Mouse (Mus musculus) olfactory bulb, adult 2 months (tissue): ENCODE measurements at regions not wholly inside any gene's neighbourhood (a gene's known extent, or its start where the extent isn't known, plus 50 kb on each side); places are given as distances from the start of the nearest gene placed in this dataset.

Experiments
- CTCF ChIP-seq: fragments of 200-500 bp; IDR thresholded peaks from 2 replicates; pipeline ENCODE4 v1.5.1; 2012; ENCODE audit warnings: low read depth, mild to moderate bottlenecking, low read length, moderate library complexity; ENCODE audit not compliant: insufficient read depth
- POLR2A ChIP-seq: fragments of 200-500 bp; IDR thresholded peaks from 2 replicates; pipeline ENCODE4 v1.6.1; 2012; ENCODE audit warnings: mild to moderate bottlenecking, low read depth, low read length, moderate library complexity; ENCODE audit not compliant: insufficient read depth

GRCm38 (mm10) chr13:45240009-45240653 is 149.4 kb upstream of the Mylip start:
- TF ChIP-seq CTCF, result no peak
- TF ChIP-seq POLR2A, result no peak
